In genomic region chr8:84732545-84732944, GRCm38 (mm10) we compare ENCODE assay signal across 9 mouse cellular contexts. TPM values are rescaled to one million over a fixed set of nuclear protein-coding genes. Genes with fewer than 3 reads are reported as not detected.
DNase-seq lines count a peak whose midpoint lies in the region; ATAC-seq and TF ChIP-seq lines count a peak whose summit lies in the region.
"Had no signal": no experiment of that assay in that cellular context is flagged by ENCODE, and none has a peak within 500 bp of the region (broad histone marks: within the 10 kb centered on the region; RNA-seq: fewer than 3 reads in every experiment).

No protein-coding gene starts in this region.

- H3K4me3 ChIP-seq in heart, embryonic 13.5 days, result no peak overlapping the region
- H3K4me3 ChIP-seq in intestine, postnatal 0 days (ENCODE audit: low read depth, low read length), result no peak overlapping the region

- H3K9ac ChIP-seq in heart, embryonic 13.5 days, result peak overlapping the region; percentile 68
- H3K9ac ChIP-seq in intestine, postnatal 0 days (ENCODE audit: low read depth, low read length), result peak overlapping the region; percentile 18; the same call in 1 of the 2 replicates

- peaks cover 4% of the 10 kb centered on the region for H3K36me3 ChIP-seq in heart, embryonic 13.5 days
- H3K36me3 ChIP-seq in intestine, postnatal 0 days (ENCODE audit: control insufficient read depth, insufficient read depth), result no peaks in the 10 kb centered on the region

- no peaks in the 10 kb centered on the region for H3K9me3 ChIP-seq in heart, embryonic 13.5 days
- no peaks in the 10 kb centered on the region for H3K9me3 ChIP-seq in intestine, postnatal 0 days (ENCODE audit: control insufficient read depth)

- H3K4me1 ChIP-seq in heart, embryonic 13.5 days, result peaks cover 96% of the 10 kb centered on the region
- peaks cover 16% of the 10 kb centered on the region for H3K4me1 ChIP-seq in intestine, postnatal 0 days (replicated peaks; ENCODE audit: control insufficient read depth, insufficient read depth, low read length)

- no peak for ATAC-seq in heart, embryonic 13.5 days (ENCODE audit: extremely low read depth, insufficient number of reproducible peaks, low FRiP score, low TSS enrichment)
- no peak for ATAC-seq in intestine, postnatal 0 days

- H3K27ac ChIP-seq in heart, embryonic 13.5 days (replicated peaks), result peak overlapping the region; percentile 91
- no peak overlapping the region for H3K27ac ChIP-seq in intestine, postnatal 0 days (ENCODE audit: low read depth, low read length)

- WGBS in heart, embryonic 13.5 days, result 63% methylated on average over 5 of the region's 5 CpGs
- 56% methylated on average over 5 of the region's 5 CpGs for WGBS in intestine, postnatal 0 days

- TF ChIP-seq CTCF in intestine, postnatal 0 days (IDR thresholded peaks at IDR 0.05; ENCODE audit: low read depth), result no peak

- H3K4me2 ChIP-seq in heart, embryonic 13.5 days, result peak overlapping the region; percentile 43; the same call in 1 of the 2 replicates
- no peak overlapping the region for H3K4me2 ChIP-seq in intestine, postnatal 0 days (replicated peaks; ENCODE audit: low read depth)

- no peak for DNase-seq in heart, postnatal 10 days
- peak; percentile 67 for DNase-seq in right cerebral cortex, postnatal 14 days
- DNase-seq in right cerebral cortex, postnatal 4 days, result no peak
- no peak for DNase-seq in ovary, adult 18-20 months (ENCODE audit: low spot score)
- DNase-seq in c-Kit-positive CD71-positive TER-119-positive erythroid progenitor cells, embryonic 14.5 days (ENCODE audit: low spot score), result no peak
- DNase-seq in Muller cell, postnatal 12 days (ENCODE audit: inconsistent ontology term), result no peak
- DNase-seq: layer of hippocampus, adult 9-11 months had no signal

- H3K27me3 ChIP-seq in heart, embryonic 13.5 days (replicated peaks), result no peaks in the 10 kb centered on the region
- peaks cover 13% of the 10 kb centered on the region; the same call in 1 of the 2 replicates for H3K27me3 ChIP-seq in intestine, postnatal 0 days (replicated peaks; ENCODE audit: control insufficient read depth, insufficient read depth, low read length)

- intact Hi-C loops in heart, postnatal 10 days (cut with DNase I), result no loop called here

RNA-seq across cellular contexts. Expression of gene G430095P16Rik, which starts 9.7 kb away (rescaled TPM):
- 7.8 and 8.9 TPM in 2 replicates for polyA plus RNA-seq in heart, embryonic 13.5 days (2015; fragmentation: Nextera tagmentation; extraction: Ambion mirVana)
- under 1 TPM; 0.50 to 0.89 TPM for total RNA-seq in heart, postnatal 10 days (2021)
- 1.0 and 1.5 TPM in 2 replicates for polyA plus RNA-seq in intestine, postnatal 0 days (2015; fragmentation: Nextera tagmentation; extraction: Ambion mirVana)

RNA-seq across cellular contexts. Expression of gene Lyl1, which starts 31.3 kb away (rescaled TPM):
- polyA plus RNA-seq in heart, embryonic 13.5 days (2015; fragmentation: Nextera tagmentation; extraction: Ambion mirVana), result 15.4 and 17.1 TPM in 2 replicates
- total RNA-seq in heart, postnatal 10 days (2021), result 1 to 10 TPM; 8.4 to 9.1 TPM
- 3.5 and 3.9 TPM in 2 replicates for polyA plus RNA-seq in intestine, postnatal 0 days (2015; fragmentation: Nextera tagmentation; extraction: Ambion mirVana)

RNA-seq across cellular contexts. Expression of gene Nacc1, which starts 44.9 kb away (rescaled TPM):
- polyA plus RNA-seq in heart, embryonic 13.5 days (2015; fragmentation: Nextera tagmentation; extraction: Ambion mirVana), result 15.1 and 15.7 TPM in 2 replicates
- 10 to 100 TPM; 50.2 TPM for total RNA-seq in heart, postnatal 10 days (2021)
- polyA plus RNA-seq in intestine, postnatal 0 days (2015; fragmentation: Nextera tagmentation; extraction: Ambion mirVana), result 9.3 and 9.8 TPM in 2 replicates

RNA-seq across cellular contexts. Expression of gene Trmt1, which starts 46.4 kb away (rescaled TPM):
- 47.6 and 51.6 TPM in 2 replicates for polyA plus RNA-seq in heart, embryonic 13.5 days (2015; fragmentation: Nextera tagmentation; extraction: Ambion mirVana)
- 10 to 100 TPM; 40.3 to 40.6 TPM for total RNA-seq in heart, postnatal 10 days (2021)
- polyA plus RNA-seq in intestine, postnatal 0 days (2015; fragmentation: Nextera tagmentation; extraction: Ambion mirVana), result 22.3 and 23.7 TPM in 2 replicates
